Mouse (Mus musculus) olfactory bulb, adult 2 months (tissue): ENCODE measurements around the gene Smim8. TPM values are rescaled to one million over a fixed set of nuclear protein-coding genes. Genes with fewer than 3 reads are reported as not detected.

Experiments used
- H3K27ac ChIP-seq: fragments of 200-500 bp; 2 replicates; pipeline ENCODE4 v1.5.1; 2012; ENCODE audit warnings: low read depth, low read length; ENCODE audit not compliant: insufficient read depth
- H3K4me1 ChIP-seq: fragments of 200-500 bp; 2 replicates; pipeline ENCODE4 v1.6.1; 2012; ENCODE audit warnings: low read length; ENCODE audit not compliant: control insufficient read depth, insufficient read depth
- H3K4me3 ChIP-seq: fragments of 200-500 bp; 2 replicates; pipeline ENCODE4 v1.5.1; 2012; ENCODE audit warnings: mild to moderate bottlenecking, low read depth, low read length, moderate library complexity; ENCODE audit not compliant: insufficient read depth
- CTCF ChIP-seq: fragments of 200-500 bp; IDR thresholded peaks from 2 replicates; pipeline ENCODE4 v1.5.1; 2012; ENCODE audit warnings: low read depth, mild to moderate bottlenecking, low read length, moderate library complexity; ENCODE audit not compliant: insufficient read depth
- POLR2A ChIP-seq: fragments of 200-500 bp; IDR thresholded peaks from 2 replicates; pipeline ENCODE4 v1.6.1; 2012; ENCODE audit warnings: mild to moderate bottlenecking, low read depth, low read length, moderate library complexity; ENCODE audit not compliant: insufficient read depth
- WGBS: fragments of 180-500 bp; shearing (Covaris S2); methylation state at CpG from one replicate; pipeline ENCODE4 v1.1.7; 2018; 5-methylcytosine and 5-hydroxymethylcytosine counted together
- polyA plus RNA-seq: library from polyadenylated mRNA; stranded (reverse); fragments of >200 nt; gene quantifications from 2 replicates; pipeline ENCODE4 v1.2.4, GENCODE M21; 2012; ENCODE audit warnings: low replicate concordance; ENCODE audit not compliant: missing spikeins, insufficient read depth, insufficient read length

Gene Smim8
- polyA plus RNA-seq, 1 experiment: not detected

- TF ChIP-seq CTCF: no peak
- no peak for TF ChIP-seq POLR2A
- 68% methylated on average over 4 of the region's 4 CpGs for WGBS
- Histone ChIP-seq H3K27ac (no peak overlapping the region), H3K4me3 (no peak overlapping the region), H3K4me1 (no peaks in the 10 kb centered on the region)
These were observed 53.9 kb downstream of the Smim8 start for GRCm38 (mm10) chr4:34724306-34724705.

GRCm38 (mm10) chr4:34723186-34723585 lies 55.0 kb downstream of the Smim8 start:
- TF ChIP-seq POLR2A (no peak), CTCF (no peak)
- no peak overlapping the region for H3K4me3 ChIP-seq
- no peaks in the 10 kb centered on the region for H3K4me1 ChIP-seq
- 68% methylated on average over 4 of the region's 4 CpGs for WGBS
- no peak overlapping the region for H3K27ac ChIP-seq

GRCm38 (mm10) chr4:34720127-34720895 lies 57.9 kb downstream of the Smim8 start:
- TF ChIP-seq CTCF (no peak), POLR2A (no peak)
- H3K4me1 ChIP-seq: no peaks in the 10 kb centered on the region
- H3K4me3 ChIP-seq: no peak overlapping the region
- no peak overlapping the region for H3K27ac ChIP-seq
- 88% methylated on average over 7 of the region's 7 CpGs for WGBS

- Histone ChIP-seq H3K27ac (no peak overlapping the region), H3K4me1 (no peaks in the 10 kb centered on the region), H3K4me3 (no peak overlapping the region)
- 96% methylated on average over 12 of the region's 12 CpGs for WGBS
- no peak for TF ChIP-seq CTCF
- no peak for TF ChIP-seq POLR2A
These were observed 58.8 kb downstream of the Smim8 start for GRCm38 (mm10) chr4:34719421-34719820.

Other genes starting within 250 kb of the Smim8 start
- 334 TPM in 1 of 2 replicates, not detected in the other for gene Akirin2, start 227.5 kb downstream of the Smim8 start, polyA plus RNA-seq
- gene Orc3, start 163.5 kb downstream of the Smim8 start, polyA plus RNA-seq: 439 TPM in 1 of 2 replicates, not detected in the other
- gene Rars2, start 163.5 kb downstream of the Smim8 start, polyA plus RNA-seq: not detected in 2 replicates
- gene Slc35a1, start 91.0 kb downstream of the Smim8 start, polyA plus RNA-seq: not detected in 2 replicates
- not detected in 2 replicates for gene Cfap206, start 48.2 kb downstream of the Smim8 start, polyA plus RNA-seq
- gene Gm136, start 22.2 kb downstream of the Smim8 start, polyA plus RNA-seq: not detected in 2 replicates
- gene Zfp292, start 104.5 kb upstream of the Smim8 start, polyA plus RNA-seq: not detected in 2 replicates
- gene Cga, start 115.4 kb upstream of the Smim8 start, polyA plus RNA-seq: not detected in 2 replicates